Mouse (Mus musculus): ENCODE results near the gene Trio. TPM values are rescaled to one million over a fixed set of nuclear protein-coding genes. Genes with fewer than 3 reads are reported as not detected.
"Not testable (repeated sequence)": the region's sequence is repeated elsewhere in the genome, so short reads cannot be mapped to it uniquely, and the experiment has no call there.

Trio gene
- polyA plus RNA-seq, 1 experiment: 0.03 TPM

DNA sequence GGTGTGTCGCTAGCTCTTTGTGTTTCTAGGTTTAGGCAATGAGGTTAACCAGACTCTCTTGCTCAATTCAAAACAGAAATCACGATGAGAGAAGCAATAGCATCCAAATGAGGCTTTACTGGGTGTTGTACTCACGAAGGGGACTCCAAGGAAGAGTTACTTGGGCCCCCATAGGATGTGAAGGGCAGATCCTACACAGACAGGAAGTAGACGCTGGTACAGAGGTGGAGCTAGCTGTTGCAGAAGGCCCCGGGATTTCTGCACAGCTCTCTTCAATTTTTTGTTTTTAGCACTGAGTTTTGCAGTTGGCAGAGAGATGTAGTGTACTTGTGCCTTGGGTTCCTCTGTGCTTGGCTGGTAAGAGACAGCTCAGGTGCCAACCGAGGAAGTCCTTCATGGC is 299.4 kb downstream of the Trio start:
- H3K4me1 ChIP-seq (ENCODE audit: control insufficient read depth): peaks cover 4% of the 10 kb centered on the region; the same call in 1 of the 2 replicates
- H3K36me3 ChIP-seq (ENCODE audit: control insufficient read depth): no peaks in the 10 kb centered on the region
- TF ChIP-seq TAL1 (IDR thresholded peaks at IDR 0.05; ENCODE audit: low read length): no peak
- TF ChIP-seq GATA1 (IDR thresholded peaks at IDR 0.05; ENCODE audit: low read length): no peak
- no peak overlapping the region for H3K4me3 ChIP-seq (replicated peaks)
- no peaks in the 10 kb centered on the region for H3K27me3 ChIP-seq (ENCODE audit: control insufficient read depth)
- no peaks in the 10 kb centered on the region for H3K9me3 ChIP-seq (ENCODE audit: control insufficient read depth, low read length)

DNA sequence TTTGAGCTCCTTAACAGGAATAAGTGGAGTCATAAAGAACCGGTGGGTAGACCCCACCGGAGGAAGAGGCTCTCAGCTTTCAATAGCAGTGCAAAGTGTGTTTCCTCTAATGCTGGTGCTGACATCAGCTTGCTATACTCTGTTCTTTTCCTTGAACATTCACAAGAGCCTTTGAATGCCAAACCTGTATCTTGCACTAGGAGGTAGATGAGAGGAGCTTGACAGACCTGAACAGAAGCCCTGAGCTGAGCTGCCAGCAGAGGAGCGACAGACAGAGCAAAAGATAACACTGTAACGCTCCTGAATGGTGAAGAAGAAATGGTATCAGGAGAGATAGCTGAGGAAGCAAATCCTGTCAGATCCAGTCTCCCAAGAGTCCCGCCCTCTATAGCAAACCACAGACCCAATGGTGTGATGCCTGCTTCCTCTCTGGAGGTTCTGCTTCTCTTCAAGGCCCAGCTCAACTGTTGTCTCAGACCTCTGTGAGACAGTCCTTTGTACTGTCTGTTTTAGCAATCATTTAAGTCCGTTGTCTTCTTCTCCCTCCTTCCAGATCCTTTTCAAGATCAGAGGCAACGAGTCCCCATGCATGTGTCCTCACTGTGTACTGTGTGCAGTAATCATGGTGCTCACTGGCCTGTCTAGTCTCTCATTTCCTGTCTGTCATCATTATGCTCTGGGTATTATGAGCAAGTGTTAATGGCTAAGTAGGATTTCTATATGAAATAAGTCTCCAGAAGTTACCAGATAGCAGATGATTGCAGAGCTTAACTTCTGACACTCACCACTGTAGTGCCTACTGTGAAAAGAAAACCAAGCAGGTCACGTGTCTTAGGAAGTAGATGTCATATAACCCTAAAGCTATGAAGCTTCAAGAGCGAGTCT is 300.6 kb downstream of the Trio start:
- Histone ChIP-seq H3K36me3 (ENCODE audit: control insufficient read depth) (no peaks in the 10 kb centered on the region), H3K4me1 (ENCODE audit: control insufficient read depth) (peaks cover 4% of the 10 kb centered on the region; the same call in 1 of the 2 replicates), H3K27me3 (ENCODE audit: control insufficient read depth) (no peaks in the 10 kb centered on the region), H3K9me3 (ENCODE audit: control insufficient read depth, low read length) (no peaks in the 10 kb centered on the region), H3K4me3 (replicated peaks) (no peak overlapping the region)
- TF ChIP-seq GATA1 (IDR thresholded peaks at IDR 0.05; ENCODE audit: low read length) (no peak), TAL1 (IDR thresholded peaks at IDR 0.05; ENCODE audit: low read length) (no peak)

DNA sequence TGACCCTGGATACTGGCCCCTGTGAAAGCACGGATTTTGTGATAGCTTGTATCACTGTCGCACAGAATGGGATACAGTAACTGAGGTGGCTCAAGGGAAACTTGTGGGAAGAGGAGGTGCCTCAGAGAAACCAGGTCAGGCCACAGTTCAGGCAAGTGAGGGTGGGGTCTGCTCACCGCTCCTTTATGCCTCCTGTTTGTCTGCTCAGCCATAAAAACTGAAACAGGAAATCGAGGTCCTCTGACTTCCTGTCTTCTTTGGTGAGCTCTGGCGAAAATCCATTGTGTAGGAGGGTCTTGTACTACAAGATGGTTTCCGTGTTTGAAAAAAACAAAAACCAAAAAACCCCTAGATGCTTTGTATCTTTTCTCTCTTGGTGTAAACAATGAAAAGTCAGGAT is 301.4 kb downstream of the Trio start:
- no peaks in the 10 kb centered on the region for H3K36me3 ChIP-seq (ENCODE audit: control insufficient read depth)
- TF ChIP-seq GATA1 (IDR thresholded peaks at IDR 0.05; ENCODE audit: low read length) (no peak), TAL1 (IDR thresholded peaks at IDR 0.05; ENCODE audit: low read length) (no peak)
- H3K9me3 ChIP-seq (ENCODE audit: control insufficient read depth, low read length): no peaks in the 10 kb centered on the region
- no peak overlapping the region for H3K4me3 ChIP-seq (replicated peaks)
- H3K4me1 ChIP-seq (ENCODE audit: control insufficient read depth): peaks cover 4% of the 10 kb centered on the region; the same call in 1 of the 2 replicates
- H3K27me3 ChIP-seq (ENCODE audit: control insufficient read depth): no peaks in the 10 kb centered on the region

DNA sequence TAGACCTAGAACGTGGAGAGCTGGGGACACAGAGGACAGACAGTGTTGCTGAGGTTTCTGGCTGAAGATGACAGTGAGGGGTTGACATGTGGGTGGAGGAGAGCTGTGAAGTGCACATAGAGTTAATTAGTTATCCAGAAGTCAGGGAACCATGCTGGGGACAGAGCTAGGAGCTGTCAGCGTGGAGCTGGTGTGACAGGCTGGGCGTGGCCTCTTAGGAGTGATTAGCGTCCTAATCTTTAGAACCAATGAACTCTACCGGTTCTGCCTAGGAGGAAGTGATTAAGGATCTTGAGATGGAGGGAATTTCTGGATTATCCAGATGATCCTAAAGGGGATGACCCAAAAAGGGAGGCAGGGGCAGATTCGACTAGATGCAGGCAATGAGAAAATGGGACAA is 301.9 kb downstream of the Trio start:
- no peaks in the 10 kb centered on the region for H3K36me3 ChIP-seq (ENCODE audit: control insufficient read depth)
- no peak overlapping the region for H3K4me3 ChIP-seq (replicated peaks)
- H3K9me3 ChIP-seq (ENCODE audit: control insufficient read depth, low read length): no peaks in the 10 kb centered on the region
- no peaks in the 10 kb centered on the region for H3K27me3 ChIP-seq (ENCODE audit: control insufficient read depth)
- peaks cover 4% of the 10 kb centered on the region; the same call in 1 of the 2 replicates for H3K4me1 ChIP-seq (ENCODE audit: control insufficient read depth)
- TF ChIP-seq GATA1 (IDR thresholded peaks at IDR 0.05; ENCODE audit: low read length): no peak
- TF ChIP-seq TAL1 (IDR thresholded peaks at IDR 0.05; ENCODE audit: low read length): no peak

DNA sequence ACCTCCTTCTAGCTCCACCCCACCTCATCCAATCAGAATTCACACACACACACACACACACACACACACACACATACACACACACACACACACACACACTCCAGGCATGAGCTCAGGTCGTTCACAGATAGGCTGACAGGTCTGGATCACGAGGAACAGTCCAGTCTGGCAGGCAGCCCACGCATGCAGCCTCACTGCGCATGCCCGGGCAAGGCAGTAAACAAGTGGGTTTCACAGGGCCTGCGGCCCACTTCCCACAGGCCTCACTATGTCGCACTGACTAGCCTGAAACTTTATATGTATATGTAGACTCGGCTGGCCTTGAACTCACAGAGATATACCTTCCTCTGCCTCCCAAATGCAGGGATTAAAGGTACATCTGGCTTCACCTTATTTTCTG is 305.4 kb downstream of the Trio start:
- H3K9me3 ChIP-seq (ENCODE audit: control insufficient read depth, low read length); H3K4me3 ChIP-seq (replicated peaks); H3K4me1 ChIP-seq (ENCODE audit: control insufficient read depth); H3K36me3 ChIP-seq (ENCODE audit: control insufficient read depth); H3K27me3 ChIP-seq (ENCODE audit: control insufficient read depth): not testable (repeated sequence)

DNA sequence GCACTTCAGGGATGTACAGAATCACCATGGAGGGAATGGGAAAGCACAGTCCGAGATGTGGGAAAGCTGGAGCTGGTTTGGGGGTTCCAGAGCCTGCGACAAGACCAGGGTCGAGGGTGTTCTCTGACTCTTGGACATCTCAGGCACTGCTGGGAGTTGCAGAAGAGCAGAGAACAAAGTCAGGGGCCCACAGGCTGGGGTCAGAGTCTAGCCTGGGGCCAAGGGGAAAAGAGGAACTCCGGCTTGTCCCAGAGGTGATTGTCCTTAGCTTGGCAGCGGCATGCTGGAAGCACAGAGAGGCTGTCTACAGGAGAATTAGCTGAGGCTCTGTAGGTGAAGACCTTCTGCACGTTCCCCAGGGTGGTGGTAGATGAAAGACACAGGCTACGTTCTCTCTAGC is 307.0 kb downstream of the Trio start:
- H3K9me3 ChIP-seq (ENCODE audit: control insufficient read depth, low read length): no peaks in the 10 kb centered on the region
- H3K27me3 ChIP-seq (ENCODE audit: control insufficient read depth): no peaks in the 10 kb centered on the region
- no peaks in the 10 kb centered on the region for H3K36me3 ChIP-seq (ENCODE audit: control insufficient read depth)
- no peak overlapping the region for H3K4me3 ChIP-seq (replicated peaks)
- H3K4me1 ChIP-seq (ENCODE audit: control insufficient read depth): no peaks in the 10 kb centered on the region; the same call in 1 of the 2 replicates
- no peak for TF ChIP-seq GATA1 (IDR thresholded peaks at IDR 0.05; ENCODE audit: low read length)
- TF ChIP-seq TAL1 (IDR thresholded peaks at IDR 0.05; ENCODE audit: low read length): no peak

DNA sequence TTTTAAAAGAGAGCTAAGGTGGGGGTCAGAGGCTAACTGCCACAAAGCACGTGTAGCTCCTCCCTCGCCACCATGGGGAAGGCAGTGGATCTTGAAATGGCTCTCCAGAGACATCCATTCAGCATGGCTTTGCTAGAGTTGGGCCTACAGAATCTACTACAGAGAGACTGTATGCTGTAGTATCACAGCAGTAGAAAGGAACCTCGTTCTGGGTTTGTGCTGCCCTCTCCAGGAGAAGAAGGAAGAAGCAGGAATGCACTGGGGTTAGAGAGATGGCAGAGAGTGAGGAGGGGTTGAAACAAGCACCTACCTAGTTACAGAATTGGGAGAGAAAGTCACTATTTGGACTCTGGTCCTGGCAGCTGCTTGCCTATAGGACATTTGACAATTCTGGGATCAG is 310.3 kb downstream of the Trio start:
- Histone ChIP-seq H3K9me3 (ENCODE audit: control insufficient read depth, low read length) (no peaks in the 10 kb centered on the region), H3K36me3 (ENCODE audit: control insufficient read depth) (no peaks in the 10 kb centered on the region), H3K27me3 (ENCODE audit: control insufficient read depth) (no peaks in the 10 kb centered on the region), H3K4me1 (ENCODE audit: control insufficient read depth) (no peaks in the 10 kb centered on the region), H3K4me3 (replicated peaks) (no peak overlapping the region)
- TF ChIP-seq TAL1 (IDR thresholded peaks at IDR 0.05; ENCODE audit: low read length): no peak
- no peak for TF ChIP-seq GATA1 (IDR thresholded peaks at IDR 0.05; ENCODE audit: low read length)

DNA sequence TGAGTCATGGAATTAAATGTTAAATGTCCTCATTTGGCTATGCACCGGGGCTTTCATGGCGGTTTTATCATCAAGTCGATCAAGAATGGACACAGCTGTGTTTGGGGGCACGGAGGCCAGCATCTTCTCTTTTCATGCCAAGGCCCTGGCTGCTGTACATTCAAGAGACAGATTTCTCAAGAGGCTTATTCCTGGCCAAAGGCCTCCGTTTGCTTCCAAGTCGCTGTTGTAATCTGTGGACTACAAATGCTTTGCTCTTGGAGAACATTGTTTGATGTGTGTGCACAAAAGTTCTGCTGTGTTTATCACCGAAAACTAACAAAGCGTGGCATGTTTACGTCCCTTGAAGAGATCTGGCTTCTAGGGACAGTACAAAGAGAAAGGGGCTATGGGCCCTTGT is 314.9 kb downstream of the Trio start:
- Histone ChIP-seq H3K27me3 (ENCODE audit: control insufficient read depth) (no peaks in the 10 kb centered on the region), H3K4me3 (replicated peaks) (no peak overlapping the region), H3K36me3 (ENCODE audit: control insufficient read depth) (no peaks in the 10 kb centered on the region), H3K9me3 (ENCODE audit: control insufficient read depth, low read length) (no peaks in the 10 kb centered on the region), H3K4me1 (ENCODE audit: control insufficient read depth) (no peaks in the 10 kb centered on the region)
- no peak for TF ChIP-seq GATA1 (IDR thresholded peaks at IDR 0.05; ENCODE audit: low read length)
- no peak for TF ChIP-seq TAL1 (IDR thresholded peaks at IDR 0.05; ENCODE audit: low read length)

DNA sequence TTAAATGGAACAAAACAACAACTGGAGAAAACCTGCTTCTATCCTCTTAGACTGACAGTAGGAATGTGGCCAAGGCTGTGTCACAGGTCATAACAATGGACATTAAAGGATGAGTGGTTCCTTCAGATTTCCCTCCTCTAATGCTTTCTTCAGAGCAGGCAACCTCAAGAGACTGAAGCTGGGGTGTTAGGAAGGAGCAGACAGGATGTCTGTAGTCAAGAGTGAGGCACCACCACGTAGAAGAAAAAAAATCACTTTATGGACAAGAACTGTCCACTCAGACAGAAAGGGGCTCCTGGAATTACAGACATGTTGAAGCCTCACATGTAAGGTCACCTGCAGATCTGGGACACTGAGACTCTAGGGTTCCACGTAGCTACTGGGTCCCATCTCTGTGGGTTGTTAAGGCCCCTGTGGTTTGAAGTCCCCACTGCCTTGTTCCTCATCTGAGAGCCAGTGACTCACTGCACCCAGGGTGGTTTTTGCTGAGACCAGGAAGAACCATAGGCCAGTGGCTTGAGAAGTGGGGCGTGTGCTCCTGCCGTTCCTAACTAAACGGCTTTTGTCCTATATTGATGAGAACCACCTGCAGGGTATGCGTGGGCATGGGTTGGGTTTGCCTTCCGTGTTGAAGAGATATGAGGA is 316.6 kb downstream of the Trio start:
- TF ChIP-seq TAL1 (IDR thresholded peaks at IDR 0.05; ENCODE audit: low read length): no peak
- TF ChIP-seq GATA1 (IDR thresholded peaks at IDR 0.05; ENCODE audit: low read length): no peak
- no peaks in the 10 kb centered on the region for H3K4me1 ChIP-seq (ENCODE audit: control insufficient read depth)
- H3K4me3 ChIP-seq (replicated peaks): no peak overlapping the region
- H3K36me3 ChIP-seq (ENCODE audit: control insufficient read depth): no peaks in the 10 kb centered on the region
- H3K9me3 ChIP-seq (ENCODE audit: control insufficient read depth, low read length): no peaks in the 10 kb centered on the region
- H3K27me3 ChIP-seq (ENCODE audit: control insufficient read depth): no peaks in the 10 kb centered on the region
